ENCODE assay signal across 9 mouse cellular contexts in the genomic region with DNA sequence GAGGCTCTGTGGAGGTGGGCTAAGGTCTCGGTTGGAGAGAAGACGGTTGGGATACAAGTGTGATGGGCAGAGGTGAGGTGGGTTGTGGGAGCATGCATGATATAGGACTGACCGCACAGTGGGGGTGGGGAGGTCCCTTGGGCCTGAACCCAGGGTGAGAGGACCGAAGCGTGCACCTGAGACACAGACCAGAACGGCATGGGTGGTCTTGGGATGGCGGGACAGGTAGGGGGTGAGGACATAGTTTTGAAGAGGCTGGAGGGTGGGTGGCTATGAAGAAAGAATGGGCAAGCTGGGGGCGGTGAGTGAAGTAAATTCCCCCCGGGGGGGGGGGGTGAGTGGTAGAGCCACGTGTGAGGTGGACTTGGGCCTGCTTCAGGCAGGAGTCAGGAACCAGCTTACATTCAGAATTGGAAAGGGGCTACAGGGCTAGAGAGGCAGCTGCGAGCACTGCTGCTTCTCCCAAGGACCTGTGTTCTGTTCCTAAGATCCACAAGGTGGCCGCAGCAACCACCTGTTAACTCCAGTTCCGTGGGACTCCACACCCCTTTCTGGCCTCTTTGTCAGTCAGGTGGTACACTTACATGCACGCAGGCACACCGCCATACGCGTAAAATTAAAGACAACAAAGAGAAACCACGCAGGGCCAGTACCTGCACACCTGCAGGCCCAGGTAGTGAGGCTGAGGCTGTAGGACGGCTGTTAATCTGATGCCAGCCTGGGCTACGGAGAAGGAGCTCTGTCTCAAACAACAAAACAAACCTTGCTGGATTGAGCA. TPM values are rescaled to one million over a fixed set of nuclear protein-coding genes. Genes with fewer than 3 reads are reported as not detected.
DNase-seq lines count a peak whose midpoint lies in the region; ATAC-seq and TF ChIP-seq lines count a peak whose summit lies in the region.
"Had no signal": no experiment of that assay in that cellular context is flagged by ENCODE, and none has a peak within 500 bp of the region (broad histone marks: within the 10 kb centered on the region; RNA-seq: fewer than 3 reads in every experiment).

No protein-coding gene starts in this region.

- H3K4me3 ChIP-seq in ES-Bruce4 (ENCODE audit: low read depth, low read length), result 0 out of 2 replicates have a peak overlapping the region, but pooled peaks have one; percentile 5
- no peak overlapping the region for H3K4me3 ChIP-seq in intestine, embryonic 15.5 days (replicated peaks)

- peak; percentile 65 for DNase-seq in cerebellum, adult 9-10 months
- DNase-seq in cerebellum, postnatal 14 days, result no peak
- DNase-seq in kidney, adult 11 months, result peak; percentile 41
- DNase-seq in kidney, adult 9 months, result no peak
- DNase-seq in thymus, postnatal 25 days, result no peak
- DNase-seq in urinary bladder, adult 2 months (ENCODE audit: low spot score), result no peak
- DNase-seq: B cell, adult 2 months had no signal

- H3K4me2 ChIP-seq in intestine, embryonic 15.5 days (replicated peaks), result no peak overlapping the region

- no peak for TF ChIP-seq POLR2A in ES-Bruce4 (IDR thresholded peaks at IDR 0.05; ENCODE audit: insufficient read depth, low read length)

- TF ChIP-seq CTCF in ES-Bruce4 (IDR thresholded peaks at IDR 0.05; ENCODE audit: low read depth, low read length), result no peak

- no peaks in the 10 kb centered on the region for H3K36me3 ChIP-seq in ES-Bruce4 (ENCODE audit: control insufficient read depth, insufficient read depth, low read length, poor library complexity, severe bottlenecking)
- H3K36me3 ChIP-seq in intestine, embryonic 15.5 days, result no peaks in the 10 kb centered on the region

- peak overlapping the region; percentile 68 for H3K27ac ChIP-seq in ES-Bruce4 (ENCODE audit: insufficient read depth, low read length)
- peak overlapping the region; percentile 41; the same call in 1 of the 2 replicates for H3K27ac ChIP-seq in intestine, embryonic 15.5 days

- ATAC-seq in intestine, embryonic 15.5 days, result 0 out of 2 replicates have a peak, but pooled peaks have one; percentile 7

- no peaks in the 10 kb centered on the region for H3K27me3 ChIP-seq in ES-Bruce4 (ENCODE audit: control insufficient read depth, insufficient read depth, low read length, poor library complexity, severe bottlenecking)
- H3K27me3 ChIP-seq in intestine, embryonic 15.5 days (replicated peaks), result no peaks in the 10 kb centered on the region

- WGBS in intestine, embryonic 15.5 days, result 62% methylated on average over 20 of the region's 20 CpGs

- no peaks in the 10 kb centered on the region for H3K9me3 ChIP-seq in ES-Bruce4 (replicated peaks; ENCODE audit: control insufficient read depth, insufficient read depth, low read length, poor library complexity, severe bottlenecking)
- H3K9me3 ChIP-seq in intestine, embryonic 15.5 days, result no peaks in the 10 kb centered on the region

- no peak for TF ChIP-seq EP300 in ES-Bruce4 (IDR thresholded peaks at IDR 0.05; ENCODE audit: insufficient read depth, low read depth, low read length)

- no peak overlapping the region for H3K9ac ChIP-seq in ES-Bruce4 (ENCODE audit: low read depth, poor library complexity, severe bottlenecking)
- no peak overlapping the region for H3K9ac ChIP-seq in intestine, embryonic 15.5 days

- H3K4me1 ChIP-seq in ES-Bruce4 (ENCODE audit: control insufficient read depth, insufficient read depth, low read length), result peaks cover 17% of the 10 kb centered on the region
- H3K4me1 ChIP-seq in intestine, embryonic 15.5 days (replicated peaks), result peaks cover 47% of the 10 kb centered on the region

RNA-seq across cellular contexts. Expression of gene Ak1, which starts 5.9 kb away (rescaled TPM):
- 71.8 and 74.7 TPM in 2 replicates for polyA plus RNA-seq in ES-Bruce4 (2011; ENCODE audit: insufficient read depth, insufficient read length, low read depth, missing spikeins)
- 19.2 and 19.6 TPM in 2 replicates for polyA plus RNA-seq in intestine, embryonic 15.5 days (2015; fragmentation: Nextera tagmentation; extraction: Ambion mirVana)
- polyA plus RNA-seq in urinary bladder, adult 2 months (2012; rRNA removed), result 43.8 and 59.1 TPM in 2 replicates

RNA-seq across cellular contexts. Expression of gene Eng, which starts 18.9 kb away (rescaled TPM):
- polyA plus RNA-seq in ES-Bruce4 (2011; ENCODE audit: insufficient read depth, insufficient read length, low read depth, missing spikeins), result 20.0 and 20.8 TPM in 2 replicates
- polyA plus RNA-seq in intestine, embryonic 15.5 days (2015; fragmentation: Nextera tagmentation; extraction: Ambion mirVana), result 62.6 and 63.2 TPM in 2 replicates
- polyA plus RNA-seq in urinary bladder, adult 2 months (2012; rRNA removed), result 59.8 and 73.9 TPM in 2 replicates

RNA-seq across cellular contexts. Expression of gene St6galnac6, which starts 27.9 kb away (rescaled TPM):
- polyA plus RNA-seq in ES-Bruce4 (2011; ENCODE audit: insufficient read depth, insufficient read length, low read depth, missing spikeins), result 22.5 and 24.2 TPM in 2 replicates
- 14.0 and 15.7 TPM in 2 replicates for polyA plus RNA-seq in intestine, embryonic 15.5 days (2015; fragmentation: Nextera tagmentation; extraction: Ambion mirVana)
- polyA plus RNA-seq in urinary bladder, adult 2 months (2012; rRNA removed), result 20.8 and 33.1 TPM in 2 replicates

RNA-seq across cellular contexts. Expression of gene St6galnac4, which starts 40.6 kb away (rescaled TPM):
- 9.4 and 9.7 TPM in 2 replicates for polyA plus RNA-seq in ES-Bruce4 (2011; ENCODE audit: insufficient read depth, insufficient read length, low read depth, missing spikeins)
- 16.4 and 18.8 TPM in 2 replicates for polyA plus RNA-seq in intestine, embryonic 15.5 days (2015; fragmentation: Nextera tagmentation; extraction: Ambion mirVana)
- polyA plus RNA-seq in urinary bladder, adult 2 months (2012; rRNA removed), result 13.3 and 16.1 TPM in 2 replicates

RNA-seq across cellular contexts. Expression of gene 9430097D07Rik, which starts 52.0 kb away (rescaled TPM):
- polyA plus RNA-seq in ES-Bruce4 (2011; ENCODE audit: insufficient read depth, insufficient read length, low read depth, missing spikeins), result 0.44 TPM in 1 of 2 replicates, not detected in the other
- not detected in 2 replicates for polyA plus RNA-seq in intestine, embryonic 15.5 days (2015; fragmentation: Nextera tagmentation; extraction: Ambion mirVana)
- polyA plus RNA-seq in urinary bladder, adult 2 months (2012; rRNA removed), result 0.07 TPM in 1 of 2 replicates, not detected in the other

Comparison
In these comparisons a context has a peak if more than half of its experiments do, and no peak if none do; other contexts are left out.
1. DNase-seq: peak in cerebellum, adult 9-10 months (single experiment) and kidney, adult 11 months (single experiment); none in cerebellum, postnatal 14 days (0 of 2), kidney, adult 9 months (single experiment), thymus, postnatal 25 days (single experiment) and urinary bladder, adult 2 months (single experiment).